Mouse (Mus musculus) stomach, postnatal 0 days (tissue): ENCODE measurements at regions not wholly inside any gene's neighbourhood (a gene's known extent, or its start where the extent isn't known, plus 50 kb on each side); places are given as distances from the start of the nearest gene placed in this dataset.

Experiments
- ATAC-seq: fragments of 200-750 bp; cut with Nextera tagmentation; 2 replicates; pipeline ENCODE4 v1.8.0; 2017; ENCODE audit not compliant: low FRiP score, low TSS enrichment
- DNase-seq: peaks from one replicate; pipeline ENCODE4 v3.0.0-alpha.2; 2016; ENCODE audit warnings: low spot score
- H3K27ac ChIP-seq: fragments of 300-500 bp; sonication (generic); replicated peaks from 2 replicates; pipeline ENCODE4 v1.5.1; 2014; ENCODE audit warnings: mild to moderate bottlenecking, control low read depth
- H3K27me3 ChIP-seq: fragments of 300-500 bp; sonication (generic); 2 replicates; pipeline ENCODE4 v1.6.1; 2014; ENCODE audit warnings: low read length; ENCODE audit not compliant: control insufficient read depth, insufficient read depth
- H3K36me3 ChIP-seq: fragments of 300-500 bp; sonication (generic); 2 replicates; pipeline ENCODE4 v1.6.1; 2014; ENCODE audit warnings: low read length, mixed read lengths; ENCODE audit not compliant: control insufficient read depth, insufficient read depth
- H3K4me1 ChIP-seq: fragments of 300-500 bp; sonication (generic); replicated peaks from 2 replicates; pipeline ENCODE4 v1.6.1; 2014; ENCODE audit warnings: antibody characterized with exemption; ENCODE audit not compliant: control insufficient read depth, insufficient read depth
- H3K4me2 ChIP-seq: fragments of 300-500 bp; sonication (generic); replicated peaks from 2 replicates; pipeline ENCODE4 v1.6.1; 2014; ENCODE audit warnings: low read depth, mild to moderate bottlenecking, control low read depth, moderate library complexity
- H3K4me3 ChIP-seq: fragments of 300-500 bp; sonication (generic); 2 replicates; pipeline ENCODE4 v1.5.1; 2014; ENCODE audit warnings: low read depth, low read length, control low read depth
- H3K9ac ChIP-seq: fragments of 300-500 bp; sonication (generic); 2 replicates; pipeline ENCODE4 v1.6.1; 2014; ENCODE audit warnings: mild to moderate bottlenecking, low read length, control low read depth, mixed read lengths
- H3K9me3 ChIP-seq: fragments of 300-500 bp; sonication (generic); 2 replicates; pipeline ENCODE4 v1.6.1; 2016; ENCODE audit warnings: low read length; ENCODE audit not compliant: control insufficient read depth
- CTCF ChIP-seq: IDR thresholded peaks from 2 replicates; pipeline ENCODE4 v1.5.1; 2016; ENCODE audit warnings: antibody characterized with exemption, low read depth, mild to moderate bottlenecking, moderate library complexity
- EP300 ChIP-seq: optimal IDR thresholded peaks from 2 replicates; pipeline ENCODE3; 2016; ENCODE audit warnings: antibody characterized with exemption
- WGBS: fragments of 180-500 bp; shearing (Covaris S2); extraction: QIAGEN DNeasy Blood & Tissue Kit; methylation state at CpG from one replicate; pipeline ENCODE4 v1.1.7; 2014; 5-methylcytosine and 5-hydroxymethylcytosine counted together

DNA sequence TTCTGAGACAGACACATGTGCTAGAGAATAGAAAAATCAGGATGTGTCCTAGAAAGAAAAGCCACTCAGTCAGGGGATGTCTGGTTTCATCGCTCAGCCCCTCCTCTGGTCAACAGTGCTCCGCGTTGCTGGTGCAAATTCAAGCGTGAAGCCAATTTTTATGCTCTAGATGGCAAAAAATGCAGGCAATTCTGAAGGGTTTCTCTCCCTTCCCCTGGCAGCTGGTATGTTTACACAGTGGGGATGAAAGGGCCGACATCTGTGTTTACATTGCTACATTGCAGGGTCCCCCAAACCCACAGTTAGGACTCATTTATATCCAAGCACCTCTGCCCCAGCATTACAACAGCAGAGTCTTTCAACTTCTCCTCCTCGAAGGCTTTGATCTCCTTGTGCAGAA lies 203.3 kb downstream of the Etaa1 start:
- ATAC-seq, result no peak
- Histone ChIP-seq H3K4me1 (no peaks in the 10 kb centered on the region), H3K27me3 (no peaks in the 10 kb centered on the region), H3K27ac (no peak overlapping the region), H3K9ac (no peak overlapping the region), H3K36me3 (no peaks in the 10 kb centered on the region), H3K9me3 (no peaks in the 10 kb centered on the region), H3K4me2 (no peak overlapping the region), H3K4me3 (no peak overlapping the region)
- no peak for DNase-seq
- TF ChIP-seq CTCF (no peak), EP300 (no peak)
- 22% methylated on average over 6 of the region's 6 CpGs for WGBS

DNA sequence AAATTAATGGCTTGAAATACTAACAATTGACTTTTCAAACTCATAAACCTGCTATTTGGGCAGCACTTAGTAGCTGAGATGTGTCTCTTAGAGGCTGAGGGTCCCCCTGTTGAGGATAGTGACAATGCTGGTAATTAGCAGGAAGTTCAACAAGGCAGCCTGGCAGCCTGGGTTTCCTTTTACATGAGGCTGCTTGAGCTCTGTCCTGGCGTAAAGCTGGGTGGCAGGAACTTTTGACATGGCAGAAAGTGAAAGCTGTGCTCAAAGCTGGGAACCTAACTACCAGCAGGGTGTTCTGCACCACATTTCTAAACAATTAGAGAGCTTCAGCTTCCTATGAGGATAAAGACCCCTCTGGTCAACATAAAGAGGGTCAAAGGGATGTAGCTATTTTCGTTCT lies 194.5 kb downstream of the Etaa1 start:
- Histone ChIP-seq H3K4me1 (no peaks in the 10 kb centered on the region), H3K27ac (no peak overlapping the region), H3K36me3 (no peaks in the 10 kb centered on the region), H3K9ac (no peak overlapping the region), H3K27me3 (no peaks in the 10 kb centered on the region), H3K4me2 (no peak overlapping the region), H3K4me3 (no peak overlapping the region), H3K9me3 (no peaks in the 10 kb centered on the region)
- no peak for TF ChIP-seq EP300
- TF ChIP-seq CTCF, result no peak
- WGBS, result 51% methylated on average over 2 of the region's 2 CpGs
- ATAC-seq (no peak), DNase-seq (no peak)

DNA sequence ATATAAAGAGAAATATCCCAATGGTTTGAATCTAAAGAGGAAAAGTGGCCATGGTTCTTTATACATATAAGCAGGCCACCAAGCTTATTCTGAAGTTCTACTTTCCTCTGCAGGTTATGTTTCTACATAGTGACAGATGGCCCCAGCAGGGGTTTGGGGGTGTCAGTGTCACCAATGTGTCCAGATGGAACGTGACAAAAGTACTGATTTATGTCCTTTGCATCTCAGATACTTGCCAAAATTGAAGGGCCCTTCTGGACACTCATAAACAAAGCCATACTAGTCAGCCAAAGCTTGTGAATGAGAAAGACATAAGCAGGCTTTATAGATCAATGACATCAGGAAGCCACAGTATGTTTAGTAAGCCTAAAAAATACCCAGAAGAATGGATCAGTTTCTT lies 190.3 kb downstream of the Etaa1 start:
- H3K4me3 ChIP-seq, result no peak overlapping the region
- DNase-seq (no peak), ATAC-seq (no peak)
- no peak overlapping the region for H3K27ac ChIP-seq
- no peak overlapping the region for H3K4me2 ChIP-seq
- 0 out of 2 replicates have a peak, but pooled peaks cover 4% of the 10 kb centered on the region for H3K4me1 ChIP-seq
- H3K9me3 ChIP-seq, result no peaks in the 10 kb centered on the region
- TF ChIP-seq CTCF (no peak), EP300 (no peak)
- no peaks in the 10 kb centered on the region for H3K36me3 ChIP-seq
- 34% methylated on average over 1 of the region's 1 CpGs for WGBS
- H3K27me3 ChIP-seq, result no peaks in the 10 kb centered on the region
- H3K9ac ChIP-seq, result no peak overlapping the region

DNA sequence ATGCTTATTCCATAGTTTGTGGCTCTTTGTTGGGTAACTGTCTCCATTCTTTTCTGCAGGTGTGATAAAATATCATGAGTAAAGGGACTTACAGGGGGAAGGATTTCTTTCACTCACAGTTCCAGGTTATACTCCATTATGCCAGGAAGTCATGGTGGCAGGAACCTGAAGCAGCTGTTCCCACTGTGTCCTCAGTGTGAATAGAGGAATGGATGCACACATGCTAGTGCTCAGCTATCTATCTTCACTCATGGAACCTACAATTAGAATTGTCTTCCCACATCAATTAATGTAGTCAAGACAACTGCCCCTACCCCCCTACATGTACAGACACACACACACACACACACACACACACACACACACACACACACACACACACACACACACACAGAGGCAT lies 189.5 kb downstream of the Etaa1 start:
- TF ChIP-seq CTCF, result no peak
- TF ChIP-seq EP300, result no peak
- no peak overlapping the region for H3K4me3 ChIP-seq
- no peaks in the 10 kb centered on the region for H3K36me3 ChIP-seq
- no peaks in the 10 kb centered on the region for H3K27me3 ChIP-seq
- H3K4me1 ChIP-seq, result 0 out of 2 replicates have a peak, but pooled peaks cover 5% of the 10 kb centered on the region
- DNase-seq (no peak), ATAC-seq (no peak)
- no peak overlapping the region for H3K9ac ChIP-seq
- no peaks in the 10 kb centered on the region for H3K9me3 ChIP-seq
- H3K27ac ChIP-seq, result no peak overlapping the region
- H3K4me2 ChIP-seq, result no peak overlapping the region

DNA sequence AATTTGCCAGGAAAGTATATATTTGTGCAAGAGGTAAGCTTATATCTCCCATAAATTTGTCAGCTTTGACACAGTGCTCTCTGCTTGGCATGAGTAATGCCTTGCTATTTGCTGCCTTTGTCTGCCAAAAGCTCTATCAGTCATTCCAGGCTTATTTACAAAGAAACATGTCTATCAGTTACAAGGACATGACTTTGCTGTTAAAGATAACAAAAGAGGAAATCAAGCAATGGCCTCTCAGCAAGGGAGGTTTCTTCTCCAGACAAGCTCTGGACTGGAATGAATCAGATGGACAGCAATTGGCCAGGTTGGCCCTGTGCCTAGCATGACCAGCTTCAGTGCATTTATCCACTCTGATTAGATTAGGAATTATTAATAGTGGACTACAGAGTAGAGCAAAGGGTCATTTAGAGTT lies 185.3 kb downstream of the Etaa1 start:
- Histone ChIP-seq H3K4me2 (no peak overlapping the region), H3K4me1 (0 out of 2 replicates have a peak, but pooled peaks cover 5% of the 10 kb centered on the region), H3K9ac (no peak overlapping the region), H3K36me3 (no peaks in the 10 kb centered on the region), H3K27ac (no peak overlapping the region), H3K9me3 (no peaks in the 10 kb centered on the region), H3K27me3 (no peaks in the 10 kb centered on the region), H3K4me3 (no peak overlapping the region)
- no peak for TF ChIP-seq EP300
- no peak for TF ChIP-seq CTCF
- peak; percentile 67 for ATAC-seq
- peak; percentile 37 for DNase-seq

DNA sequence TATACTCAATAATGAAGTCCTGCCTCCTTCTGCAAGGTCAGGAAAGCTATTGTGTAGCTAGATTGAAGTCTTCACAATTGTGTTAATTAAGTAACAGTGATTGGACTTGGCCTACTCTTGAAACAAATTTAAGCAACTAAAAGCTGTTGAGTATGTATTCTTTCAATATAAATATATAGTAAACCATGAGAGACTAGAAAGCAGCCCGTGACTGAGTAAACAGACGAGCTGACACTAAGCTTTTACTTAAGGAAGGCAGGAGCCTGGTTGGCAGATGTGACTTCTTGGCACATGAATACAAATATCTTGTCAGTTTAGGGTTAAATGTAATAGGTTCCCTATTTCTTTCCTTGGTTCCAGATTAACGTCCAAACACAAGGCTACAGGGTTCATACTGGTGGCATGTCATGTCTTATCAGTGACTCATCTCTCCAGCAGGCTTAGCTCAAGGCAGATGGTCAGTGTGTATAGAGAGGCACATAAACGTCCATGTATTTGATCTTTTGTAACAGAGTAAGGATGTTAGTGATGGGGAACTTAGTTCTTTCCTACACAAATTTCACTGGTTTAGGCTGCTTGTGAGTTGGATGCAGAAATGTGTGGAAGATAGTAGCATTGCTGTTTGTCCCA lies 184.7 kb downstream of the Etaa1 start:
- H3K4me3 ChIP-seq, result no peak overlapping the region
- TF ChIP-seq CTCF, result no peak
- TF ChIP-seq EP300, result no peak
- no peaks in the 10 kb centered on the region for H3K27me3 ChIP-seq
- no peaks in the 10 kb centered on the region for H3K36me3 ChIP-seq
- no peaks in the 10 kb centered on the region for H3K9me3 ChIP-seq
- 0 out of 2 replicates have a peak, but pooled peaks cover 5% of the 10 kb centered on the region for H3K4me1 ChIP-seq
- no peak overlapping the region for H3K4me2 ChIP-seq
- DNase-seq, result no peak
- H3K27ac ChIP-seq, result no peak overlapping the region
- WGBS, result 21% methylated on average over 4 of the region's 4 CpGs
- H3K9ac ChIP-seq, result no peak overlapping the region
- no peak for ATAC-seq
